Mouse (Mus musculus) intestine, embryonic 16.5 days (tissue): ENCODE results near the gene Btbd35f27. TPM values are rescaled to one million over a fixed set of nuclear protein-coding genes. Genes with fewer than 3 reads are reported as not detected.
"Not testable (repeated sequence)": the region's sequence is repeated elsewhere in the genome, so short reads cannot be mapped to it uniquely, and the experiment has no call there.

Source experiments
- ATAC-seq: fragments of 200-750 bp; cut with Nextera tagmentation; 2 replicates; pipeline ENCODE4 v1.8.0; 2017; ENCODE audit warnings: moderate TSS enrichment, moderate library complexity
- H3K27ac ChIP-seq: fragments of 300-500 bp; sonication (generic); 2 replicates; pipeline ENCODE4 v1.5.1; 2014; ENCODE audit warnings: mild to moderate bottlenecking, low read length
- H3K27me3 ChIP-seq: fragments of 300-500 bp; sonication (generic); replicated peaks from 2 replicates; pipeline ENCODE4 v1.6.1; 2014; ENCODE audit warnings: low read length, control low read depth, mixed read lengths; ENCODE audit not compliant: control insufficient read depth, insufficient read depth
- H3K36me3 ChIP-seq: fragments of 300-500 bp; sonication (generic); 2 replicates; pipeline ENCODE4 v1.6.1; 2014; ENCODE audit warnings: low read length, control low read depth; ENCODE audit not compliant: control insufficient read depth, insufficient read depth
- H3K4me1 ChIP-seq: fragments of 300-500 bp; sonication (generic); 2 replicates; pipeline ENCODE4 v1.6.1; 2014; ENCODE audit warnings: low read length, control low read depth, mixed read lengths; ENCODE audit not compliant: control insufficient read depth, insufficient read depth
- H3K4me2 ChIP-seq: fragments of 300-500 bp; sonication (generic); 2 replicates; pipeline ENCODE4 v1.6.1; 2014; ENCODE audit warnings: low read depth, low read length, control low read depth
- H3K4me3 ChIP-seq: fragments of 300-500 bp; sonication (generic); 2 replicates; pipeline ENCODE4 v1.5.1; 2014; ENCODE audit warnings: mild to moderate bottlenecking, low read length
- H3K9ac ChIP-seq: fragments of 300-500 bp; sonication (generic); 2 replicates; pipeline ENCODE4 v1.6.1; 2014; ENCODE audit warnings: low read depth, low read length
- H3K9me3 ChIP-seq: fragments of 300-500 bp; sonication (generic); 2 replicates; pipeline ENCODE4 v1.6.1; 2016; ENCODE audit warnings: low read length, control low read depth; ENCODE audit not compliant: control insufficient read depth
- WGBS: fragments of 180-500 bp; shearing (Covaris S2); extraction: QIAGEN DNeasy Blood & Tissue Kit; methylation state at CpG from one replicate; pipeline ENCODE4 v1.1.7; 2014; 5-methylcytosine and 5-hydroxymethylcytosine counted together
- polyA plus RNA-seq: library from polyadenylated mRNA; unstranded; fragments of >200 nt; fragmentation: Nextera tagmentation; extraction: Ambion mirVana; gene quantifications from 2 replicates; pipeline ENCODE4 v1.2.1, GENCODE M21; 2015

Btbd35f27 gene
- polyA plus RNA-seq: not detected in 2 replicates

DNA sequence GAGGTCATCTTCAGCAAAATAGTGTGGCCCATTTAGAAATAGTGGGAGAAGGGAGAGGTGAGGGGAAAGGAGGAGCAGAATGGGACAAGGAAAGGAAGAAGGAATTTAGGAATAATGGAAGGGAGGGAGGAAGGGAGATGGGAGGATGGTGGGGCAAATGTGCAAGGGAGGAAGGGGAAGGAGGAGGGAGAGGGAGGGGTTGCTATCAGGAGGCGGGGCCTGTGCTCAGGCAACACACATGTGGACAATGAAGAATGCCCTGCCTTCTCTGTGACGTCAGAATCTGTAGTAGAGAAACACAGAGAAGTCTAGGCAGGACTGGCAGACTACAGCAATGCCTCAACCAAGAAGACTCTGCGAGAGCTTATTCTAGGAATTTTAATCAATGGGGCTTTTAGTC, at the start of gene Btbd35f27:
Gene Btbd35f27, plus strand, starts transcription at position 301 of the 400 bp plus-strand sequence.
- not testable (repeated sequence) for H3K9ac ChIP-seq, H3K4me2 ChIP-seq

More for the DNA sequence above, at the start of gene Btbd35f27:
- not testable (repeated sequence) for ATAC-seq, H3K9me3 ChIP-seq, H3K4me1 ChIP-seq, H3K27ac ChIP-seq, H3K4me3 ChIP-seq, H3K36me3 ChIP-seq, H3K27me3 ChIP-seq
- WGBS: 75% methylated on average over 1 of the region's 3 CpGs

Other genes with a start within 250 kb of the Btbd35f27 start
- not detected in 2 replicates for gene Btbd35f4, start 151.6 kb upstream of the Btbd35f27 start, polyA plus RNA-seq